Mouse (Mus musculus) testis, adult 2 months (tissue): ENCODE data around the gene Lrrc4. TPM values are rescaled to one million over a fixed set of nuclear protein-coding genes. Genes with fewer than 3 reads are reported as not detected.

ENCODE experiments used
- H3K27ac ChIP-seq: fragments of 200-500 bp; 2 replicates; pipeline ENCODE4 v1.5.1; 2012; ENCODE audit warnings: low read depth, low read length; ENCODE audit not compliant: control insufficient read depth, insufficient read depth
- H3K27me3 ChIP-seq: fragments of 200-500 bp; 2 replicates; pipeline ENCODE4 v1.6.1; 2012; ENCODE audit warnings: mild to moderate bottlenecking, low read length, moderate library complexity; ENCODE audit not compliant: control insufficient read depth, insufficient read depth
- H3K36me3 ChIP-seq: fragments of 200-500 bp; 2 replicates; pipeline ENCODE4 v1.6.1; 2012; ENCODE audit warnings: mild to moderate bottlenecking, low read length; ENCODE audit not compliant: control insufficient read depth, insufficient read depth
- H3K4me1 ChIP-seq: fragments of 200-500 bp; 2 replicates; pipeline ENCODE4 v1.6.1; 2012; ENCODE audit warnings: low read length; ENCODE audit not compliant: control insufficient read depth, insufficient read depth
- H3K4me3 ChIP-seq: fragments of 200-500 bp; 2 replicates; pipeline ENCODE4 v1.5.1; 2012; ENCODE audit warnings: low read depth, mild to moderate bottlenecking, low read length, moderate library complexity, mixed read lengths; ENCODE audit not compliant: control insufficient read depth
- CTCF ChIP-seq: fragments of 200-500 bp; IDR thresholded peaks from 2 replicates; pipeline ENCODE4 v1.5.1; 2012; ENCODE audit warnings: low read depth, mild to moderate bottlenecking, inconsistent platforms, low read length, moderate library complexity; ENCODE audit not compliant: control insufficient read depth, insufficient read depth, insufficient replicate concordance
- POLR2A ChIP-seq: fragments of 200-500 bp; IDR thresholded peaks from 2 replicates; pipeline ENCODE4 v1.6.1; 2012; ENCODE audit warnings: low read depth, mild to moderate bottlenecking, inconsistent platforms, low read length, moderate library complexity; ENCODE audit not compliant: control insufficient read depth
- polyA plus RNA-seq: library from polyadenylated mRNA; depleted of rRNA; stranded (reverse); fragments of >200 nt; gene quantifications from 2 replicates; pipeline ENCODE4 v1.2.3, GENCODE M21; 2012

Gene Lrrc4
- polyA plus RNA-seq, 1 experiment, result 3.0 TPM

GRCm38 (mm10) chr6:28832751-28833291 lies 1.3 kb upstream of the Lrrc4 start:
- Histone ChIP-seq H3K27ac (peak overlapping the region; percentile 71), H3K27me3 (no peaks in the 10 kb centered on the region), H3K4me1 (peaks cover 7% of the 10 kb centered on the region)

GRCm38 (mm10) chr6:28831854-28832750 lies 555 bp upstream of the Lrrc4 start:
- no peaks in the 10 kb centered on the region for H3K36me3 ChIP-seq
- TF ChIP-seq CTCF (no peak), POLR2A (no peak)
- H3K27ac ChIP-seq, result peak overlapping the region; percentile 77
- no peaks in the 10 kb centered on the region for H3K27me3 ChIP-seq
- H3K4me3 ChIP-seq, result peak overlapping the region; percentile 87
- peaks cover 7% of the 10 kb centered on the region for H3K4me1 ChIP-seq

More at GRCm38 (mm10) chr6:28832751-28833291, 1.3 kb upstream of the Lrrc4 start:
- TF ChIP-seq POLR2A (no peak), CTCF (no peak)
- Histone ChIP-seq H3K4me3 (peak overlapping the region; percentile 87), H3K36me3 (no peaks in the 10 kb centered on the region)

- no peak overlapping the region for H3K4me3 ChIP-seq
- no peak overlapping the region for H3K27ac ChIP-seq
- H3K27me3 ChIP-seq, result no peaks in the 10 kb centered on the region
- H3K36me3 ChIP-seq, result no peaks in the 10 kb centered on the region
- H3K4me1 ChIP-seq, result peaks cover 7% of the 10 kb centered on the region
- TF ChIP-seq POLR2A, result no peak
- no peak for TF ChIP-seq CTCF
Measured at GRCm38 (mm10) chr6:28830306-28830705, 1.2 kb downstream of the Lrrc4 start.

- H3K4me1 ChIP-seq, result peaks cover 2% of the 10 kb centered on the region
- no peak for TF ChIP-seq POLR2A
- no peak for TF ChIP-seq CTCF
- no peaks in the 10 kb centered on the region for H3K27me3 ChIP-seq
- no peak overlapping the region for H3K27ac ChIP-seq
- H3K4me3 ChIP-seq, result no peak overlapping the region
- H3K36me3 ChIP-seq, result no peaks in the 10 kb centered on the region
Measured at GRCm38 (mm10) chr6:28828593-28828992, 3.0 kb downstream of the Lrrc4 start.

- Histone ChIP-seq H3K4me1 (no peaks in the 10 kb centered on the region; the same call in 1 of the 2 replicates), H3K27me3 (no peaks in the 10 kb centered on the region), H3K4me3 (no peak overlapping the region), H3K27ac (no peak overlapping the region), H3K36me3 (no peaks in the 10 kb centered on the region)
- TF ChIP-seq POLR2A, result no peak
Measured at GRCm38 (mm10) chr6:28827565-28827964, 4.0 kb downstream of the Lrrc4 start.

- Histone ChIP-seq H3K36me3 (no peaks in the 10 kb centered on the region), H3K4me1 (no peaks in the 10 kb centered on the region; the same call in 1 of the 2 replicates), H3K27ac (no peak overlapping the region), H3K4me3 (no peak overlapping the region), H3K27me3 (no peaks in the 10 kb centered on the region)
- TF ChIP-seq POLR2A (no peak), CTCF (no peak)
Measured at GRCm38 (mm10) chr6:28826689-28827389, 4.7 kb downstream of the Lrrc4 start.

GRCm38 (mm10) chr6:28825894-28826293 lies 5.7 kb downstream of the Lrrc4 start:
- no peaks in the 10 kb centered on the region for H3K27me3 ChIP-seq
- H3K4me3 ChIP-seq, result no peak overlapping the region
- H3K36me3 ChIP-seq, result no peaks in the 10 kb centered on the region
- no peaks in the 10 kb centered on the region for H3K4me1 ChIP-seq
- no peak overlapping the region for H3K27ac ChIP-seq
- TF ChIP-seq POLR2A (no peak), CTCF (no peak)
